Mouse (Mus musculus) thymus, postnatal 36 days (tissue): ENCODE measurements around the gene Prkd2.
A peak's percentile ranks its signal among the peaks of the same experiment; 100 is the strongest.

ENCODE experiments used
- DNase-seq, 2 experiments: peaks; one replicate each; pipeline ENCODE4 v3.0.0; 2022; ENCODE audit warnings: mixed read lengths in 2 of 2

Gene Prkd2

DNA sequence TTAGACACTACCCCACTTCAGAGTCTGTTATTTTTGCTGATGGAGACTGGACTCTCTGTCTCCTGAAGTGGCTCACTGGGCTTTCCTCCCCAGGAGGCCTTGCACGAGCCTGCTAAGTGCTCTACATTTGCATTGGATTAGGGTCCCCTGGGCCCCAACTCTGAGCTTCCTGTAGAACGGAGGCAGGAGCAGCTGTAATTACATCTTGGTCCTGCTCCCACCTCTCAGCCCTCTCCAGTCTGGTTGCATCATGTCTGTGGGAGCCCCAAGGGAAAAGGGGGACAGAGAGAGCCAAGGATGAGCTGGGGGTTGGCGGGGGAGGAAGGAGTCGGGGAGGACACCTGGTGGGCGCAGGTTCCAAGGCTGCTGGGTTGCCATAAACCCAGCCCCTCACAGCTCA lies 57.8 kb downstream of the Prkd2 start:
- DNase-seq, result no peak

DNA sequence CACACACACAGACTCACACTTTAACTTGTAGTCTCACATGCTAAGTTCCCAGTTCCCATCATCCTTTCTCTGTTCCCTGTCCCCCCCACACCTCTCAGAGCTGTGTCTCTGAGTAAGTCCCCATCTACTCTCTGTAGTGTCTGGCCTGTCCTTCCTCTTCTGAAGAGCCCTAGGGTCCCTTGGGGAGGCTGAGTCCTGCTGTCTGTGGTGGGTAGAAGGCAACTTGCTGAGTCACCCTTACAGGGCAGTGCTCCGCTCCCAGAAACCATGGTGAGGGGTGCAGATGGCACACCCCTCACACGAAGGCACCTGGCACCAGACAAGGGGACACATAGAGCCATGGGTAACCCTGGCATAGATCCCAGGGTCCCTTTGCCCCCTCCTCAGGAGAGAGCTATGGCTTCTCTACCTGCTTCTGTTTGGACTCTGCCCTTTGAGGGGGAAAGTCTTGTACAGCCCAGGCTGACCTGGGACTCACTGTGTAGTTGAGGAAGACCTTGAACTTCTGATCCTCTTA lies 60.8 kb downstream of the Prkd2 start:
- DNase-seq, result no peak

DNA sequence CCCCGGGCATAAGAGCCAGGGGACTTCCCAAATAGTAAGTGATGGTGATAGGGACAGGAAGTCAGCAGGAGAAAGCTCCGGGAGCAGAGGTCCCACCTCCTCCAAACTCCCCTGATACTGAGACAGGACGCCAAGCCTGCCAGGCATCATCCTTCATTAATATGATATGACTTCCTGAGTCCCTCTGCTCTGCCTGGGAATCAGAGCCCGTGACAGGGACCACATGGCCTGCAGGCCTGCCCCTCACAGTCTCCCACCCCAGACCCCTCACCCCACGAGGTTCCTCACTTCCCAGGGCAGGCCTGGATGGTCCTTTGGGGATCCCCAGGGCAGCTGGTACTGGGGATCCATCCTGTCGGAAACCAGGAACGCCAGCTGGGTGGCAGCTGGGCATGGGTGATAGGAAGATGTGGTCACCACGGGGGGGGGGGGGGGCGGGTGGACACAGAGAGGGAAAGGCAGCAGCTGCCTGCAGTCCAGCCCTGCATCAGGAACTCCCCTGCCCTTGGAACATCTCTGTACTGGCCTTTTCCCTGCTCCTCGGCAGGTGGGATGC lies 61.5 kb downstream of the Prkd2 start:
- no peak for DNase-seq

DNA sequence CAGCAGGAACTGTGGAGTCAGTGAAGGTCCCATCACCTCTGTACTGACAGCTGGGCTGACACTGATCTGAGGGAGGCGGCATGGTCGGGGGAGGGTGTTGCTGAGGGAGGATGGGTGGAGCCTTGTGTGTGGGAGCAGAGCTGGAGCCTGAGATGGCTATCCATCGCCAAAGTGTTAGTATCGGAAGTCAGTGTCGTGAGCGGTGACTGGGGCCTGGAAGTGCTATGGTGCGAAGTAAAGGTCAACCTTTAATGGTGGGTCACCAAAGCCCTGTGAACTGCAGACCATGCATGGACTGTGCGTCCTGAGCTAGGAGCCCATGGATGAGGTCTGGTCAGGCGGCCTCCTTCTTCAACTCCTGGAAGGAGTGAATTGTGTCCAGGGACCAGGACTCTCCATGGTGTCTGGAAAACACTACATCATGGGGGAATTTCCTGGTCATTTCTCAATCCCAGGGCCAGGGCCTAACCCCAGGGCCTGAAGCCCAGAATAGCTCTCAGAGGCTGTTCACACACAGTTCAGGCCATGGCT lies 62.9 kb downstream of the Prkd2 start:
- no peak for DNase-seq

DNA sequence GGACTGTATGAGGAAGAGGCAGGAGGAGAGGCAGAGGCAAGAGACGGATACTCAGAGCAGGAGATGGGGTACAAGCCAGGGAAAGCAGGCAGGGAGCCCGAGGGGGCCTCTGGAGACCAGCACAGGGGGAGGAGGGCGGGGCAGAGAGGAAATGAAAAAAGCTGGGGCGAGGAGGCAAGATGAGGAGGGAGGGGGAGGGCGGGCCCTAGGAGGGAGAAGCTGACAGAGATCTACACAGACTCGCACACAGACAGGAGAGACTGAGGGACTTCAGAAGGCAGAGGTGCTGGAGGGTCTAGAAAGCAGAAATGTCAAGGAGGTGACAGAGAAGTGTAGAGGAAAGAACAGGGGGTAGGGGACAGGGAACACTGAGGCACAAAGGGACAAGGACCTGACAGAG lies 63.6 kb downstream of the Prkd2 start, which contains the start of gene Ptgir:
Ptgir (plus strand) TSS at position 210 of the 400 bp plus-strand sequence.
- DNase-seq, result peak; percentile 54 to 68

DNA sequence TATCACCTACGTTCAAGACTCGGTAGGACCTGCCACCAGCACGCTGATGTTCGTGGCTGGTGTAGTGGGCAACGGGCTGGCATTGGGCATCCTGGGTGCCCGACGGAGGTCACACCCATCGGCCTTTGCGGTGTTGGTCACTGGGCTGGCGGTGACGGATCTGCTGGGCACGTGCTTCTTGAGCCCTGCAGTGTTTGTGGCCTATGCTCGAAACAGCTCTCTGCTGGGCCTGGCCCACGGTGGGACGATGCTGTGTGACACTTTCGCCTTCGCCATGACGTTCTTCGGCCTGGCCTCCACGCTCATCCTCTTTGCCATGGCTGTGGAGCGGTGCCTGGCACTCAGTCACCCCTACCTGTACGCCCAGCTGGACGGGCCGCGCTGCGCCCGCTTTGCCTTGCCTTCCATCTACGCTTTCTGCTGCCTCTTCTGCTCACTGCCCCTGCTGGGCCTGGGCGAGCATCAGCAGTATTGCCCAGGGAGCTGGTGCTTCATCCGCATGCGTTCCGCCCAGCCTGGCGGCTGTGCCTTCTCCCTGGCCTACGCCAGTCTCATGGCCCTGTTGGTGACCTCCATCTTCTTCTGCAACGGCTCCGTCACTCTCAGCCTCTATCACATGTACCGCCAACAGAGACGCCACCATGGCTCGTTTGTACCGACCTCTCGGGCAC lies 64.3 kb downstream of the Prkd2 start:
- DNase-seq, result no peak

DNA sequence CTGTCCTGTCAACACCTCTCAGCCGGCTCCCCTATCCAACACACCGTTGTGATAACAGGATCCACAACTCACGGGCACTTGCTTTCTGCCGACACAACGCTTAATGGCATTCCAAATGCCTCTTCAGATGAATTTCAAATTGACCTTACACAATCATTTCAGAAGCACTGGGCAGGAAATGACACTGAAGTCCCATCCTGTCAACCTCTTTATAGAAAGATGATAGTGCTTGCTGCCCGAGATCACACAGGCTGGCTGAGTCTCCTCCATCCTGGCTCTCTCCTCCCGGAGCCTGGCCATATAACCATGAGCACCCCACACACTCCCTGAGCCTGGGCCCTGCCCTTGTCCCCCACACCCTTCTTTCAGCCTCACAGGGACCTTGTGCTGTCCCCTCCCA lies 65.1 kb downstream of the Prkd2 start:
- DNase-seq, result no peak

DNA sequence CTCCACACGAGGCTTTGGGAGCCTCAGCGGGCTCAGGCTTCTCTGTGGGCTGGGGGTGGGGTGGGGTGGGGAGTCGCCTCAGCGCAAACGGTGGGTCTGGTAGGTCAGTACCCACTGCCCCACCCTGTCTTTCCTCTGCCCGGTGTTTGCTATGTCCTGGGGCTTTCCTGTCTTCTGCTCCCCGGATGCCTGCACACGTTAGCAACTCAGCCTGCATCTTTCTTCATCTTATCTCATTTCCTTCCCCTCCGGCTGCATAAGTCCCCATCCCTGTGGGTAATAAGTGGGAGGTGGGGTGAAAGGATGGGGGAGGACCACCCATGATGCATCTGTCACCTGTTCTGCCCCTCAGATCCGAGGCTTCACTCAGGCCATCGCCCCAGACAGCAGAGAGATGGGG lies 65.7 kb downstream of the Prkd2 start:
- DNase-seq, result no peak

DNA sequence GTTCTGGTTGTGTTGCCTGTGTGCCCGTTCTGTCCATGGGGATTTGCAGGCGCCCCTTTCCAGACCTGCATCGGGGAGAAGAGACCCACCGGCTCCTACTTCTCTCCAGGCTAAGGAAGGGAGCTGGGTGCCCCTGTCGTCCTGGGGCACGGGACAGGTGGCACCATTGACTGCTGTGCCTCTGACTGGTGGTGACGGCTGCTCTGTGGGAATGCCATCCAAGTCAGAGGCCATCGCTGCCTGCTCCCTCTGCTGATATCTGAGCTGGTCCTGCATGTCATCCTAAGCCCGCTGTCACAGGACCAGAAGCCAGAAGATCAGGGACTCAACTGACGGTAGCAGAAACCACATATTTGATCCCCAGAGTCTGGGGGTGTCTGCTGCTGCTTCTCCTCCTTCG lies 66.2 kb downstream of the Prkd2 start:
- no peak for DNase-seq

DNA sequence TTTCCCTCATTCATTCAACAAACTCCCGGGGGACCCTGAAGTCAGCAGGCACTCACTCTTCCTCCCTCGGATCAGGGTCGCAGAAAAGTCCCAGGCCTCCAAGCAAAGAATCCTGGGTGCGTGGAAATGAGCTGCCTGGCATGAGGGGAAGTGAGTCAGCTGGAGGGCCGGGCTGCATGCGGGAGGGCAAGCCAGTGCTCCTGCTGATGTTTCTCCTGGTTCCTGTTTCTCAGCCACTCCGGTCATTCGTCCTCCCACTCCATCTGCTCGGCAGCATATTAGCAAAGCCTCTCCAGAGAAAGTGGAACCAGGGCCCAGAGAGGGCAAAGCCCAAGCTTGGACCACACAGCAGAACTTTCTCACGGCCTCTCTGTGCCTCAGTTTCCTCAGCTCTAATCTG lies 67.2 kb downstream of the Prkd2 start:
- no peak for DNase-seq

DNA sequence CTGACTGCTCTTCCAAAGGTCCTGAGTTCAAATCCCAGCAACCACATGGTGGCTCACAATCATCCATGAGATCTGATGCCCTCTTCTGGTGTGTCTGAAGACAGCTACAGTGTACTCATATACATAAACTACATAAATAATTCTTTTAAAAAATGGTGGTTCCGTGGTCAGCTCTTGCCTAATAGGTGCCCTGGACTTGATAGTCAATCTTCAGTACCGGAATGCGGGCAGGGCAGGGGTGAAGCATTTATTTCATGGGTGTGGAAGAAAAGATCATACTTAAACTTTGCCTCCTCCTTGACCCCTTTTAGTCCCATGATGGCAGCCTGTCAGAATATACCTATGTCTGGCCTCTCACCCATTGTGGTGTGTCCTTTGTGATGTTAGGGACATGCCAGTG lies 69.2 kb downstream of the Prkd2 start:
- DNase-seq, result no peak

DNA sequence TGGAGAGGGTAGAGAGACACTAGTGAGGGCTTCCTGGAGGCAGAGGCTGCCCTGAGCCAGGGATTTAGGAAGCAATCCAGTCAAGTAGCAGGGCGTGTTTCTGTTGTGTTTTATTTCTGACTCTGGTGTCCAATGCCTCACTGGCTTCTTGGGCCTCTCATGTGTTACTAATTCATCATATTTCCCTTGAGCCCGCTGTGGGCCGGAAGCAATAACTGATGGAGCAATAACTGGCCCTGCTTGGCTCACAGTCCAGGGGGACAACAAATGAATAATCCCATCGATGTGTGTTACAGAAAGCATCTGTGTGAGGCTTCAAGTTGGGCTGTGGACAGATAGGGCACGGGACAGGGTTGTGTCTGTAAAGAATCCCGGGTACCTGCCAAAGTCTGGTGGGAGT lies 69.7 kb downstream of the Prkd2 start:
- no peak for DNase-seq

DNA sequence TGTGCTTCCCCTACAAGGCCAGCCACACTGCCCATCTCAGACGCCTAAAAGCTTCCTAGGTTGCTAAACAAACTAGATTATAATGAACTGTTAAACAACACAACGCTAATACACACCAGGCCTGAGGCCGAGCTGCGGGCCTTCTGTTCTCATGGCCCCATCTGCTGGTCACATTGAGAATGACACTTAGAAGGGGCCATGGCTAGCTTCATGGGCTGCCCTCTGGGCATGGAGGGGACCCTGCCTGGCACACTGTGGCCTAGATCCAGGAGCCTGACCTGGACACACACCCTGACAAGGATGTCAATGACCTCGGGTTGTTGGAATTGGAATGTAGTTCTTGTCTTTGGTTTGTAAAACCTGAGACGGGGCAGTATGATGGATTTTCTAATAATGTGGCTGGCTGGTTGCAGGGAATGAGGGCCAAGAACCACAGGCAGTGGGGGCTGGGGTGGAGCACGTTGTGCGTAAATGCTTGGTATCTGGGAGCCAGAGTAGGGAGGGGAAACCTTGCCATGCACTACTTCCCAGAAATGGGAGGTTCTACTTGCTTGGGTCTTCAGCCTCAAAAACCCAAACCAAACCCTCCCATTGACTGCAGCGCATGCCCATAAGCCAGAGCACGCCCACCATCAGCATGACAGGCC lies 71.2 kb downstream of the Prkd2 start:
- peak; percentile 64 to 69 for DNase-seq

DNA sequence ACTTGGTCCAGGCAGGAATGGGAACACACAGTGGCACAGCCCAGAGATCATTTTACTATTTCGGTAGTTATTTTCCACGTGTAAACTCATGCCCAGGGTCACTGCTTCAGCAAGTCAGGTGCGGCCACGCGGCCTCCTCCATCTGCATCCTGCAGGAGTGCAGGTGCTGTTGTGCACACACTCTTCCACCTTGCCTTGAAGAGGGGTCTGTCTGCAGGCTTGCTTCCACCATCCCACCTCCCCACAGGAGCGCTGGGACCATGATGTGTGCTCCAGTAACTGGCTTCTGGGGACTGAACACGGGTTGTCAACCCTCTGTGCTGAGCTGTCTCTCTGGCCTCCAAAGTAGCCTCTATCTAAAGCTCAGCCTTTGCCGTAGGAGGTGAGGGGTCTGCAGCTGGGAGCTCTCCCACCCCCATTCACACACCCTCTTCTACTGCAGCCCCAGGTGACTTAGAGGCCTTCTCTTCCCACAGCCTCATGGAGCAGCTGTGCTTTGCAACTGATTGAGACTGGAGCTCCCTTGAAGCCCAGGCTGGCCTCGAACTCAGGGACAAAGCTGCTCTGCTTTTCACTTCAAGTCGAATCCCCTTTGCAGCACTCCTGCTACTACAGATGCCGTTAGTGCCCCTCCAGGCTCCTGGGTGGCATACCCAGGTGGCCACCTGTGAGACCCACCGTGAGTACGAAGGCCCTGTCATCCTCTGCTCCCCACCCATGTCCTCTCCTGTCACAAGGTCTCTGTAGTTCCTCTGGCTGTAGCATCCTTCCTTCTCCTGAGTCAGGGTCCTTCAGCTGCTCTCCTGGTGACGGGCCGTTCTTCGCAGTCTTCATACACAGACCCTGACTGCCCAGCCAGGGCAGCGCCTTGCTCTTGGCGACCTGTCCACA lies 72.0 kb downstream of the Prkd2 start:
- DNase-seq, result no peak

DNA sequence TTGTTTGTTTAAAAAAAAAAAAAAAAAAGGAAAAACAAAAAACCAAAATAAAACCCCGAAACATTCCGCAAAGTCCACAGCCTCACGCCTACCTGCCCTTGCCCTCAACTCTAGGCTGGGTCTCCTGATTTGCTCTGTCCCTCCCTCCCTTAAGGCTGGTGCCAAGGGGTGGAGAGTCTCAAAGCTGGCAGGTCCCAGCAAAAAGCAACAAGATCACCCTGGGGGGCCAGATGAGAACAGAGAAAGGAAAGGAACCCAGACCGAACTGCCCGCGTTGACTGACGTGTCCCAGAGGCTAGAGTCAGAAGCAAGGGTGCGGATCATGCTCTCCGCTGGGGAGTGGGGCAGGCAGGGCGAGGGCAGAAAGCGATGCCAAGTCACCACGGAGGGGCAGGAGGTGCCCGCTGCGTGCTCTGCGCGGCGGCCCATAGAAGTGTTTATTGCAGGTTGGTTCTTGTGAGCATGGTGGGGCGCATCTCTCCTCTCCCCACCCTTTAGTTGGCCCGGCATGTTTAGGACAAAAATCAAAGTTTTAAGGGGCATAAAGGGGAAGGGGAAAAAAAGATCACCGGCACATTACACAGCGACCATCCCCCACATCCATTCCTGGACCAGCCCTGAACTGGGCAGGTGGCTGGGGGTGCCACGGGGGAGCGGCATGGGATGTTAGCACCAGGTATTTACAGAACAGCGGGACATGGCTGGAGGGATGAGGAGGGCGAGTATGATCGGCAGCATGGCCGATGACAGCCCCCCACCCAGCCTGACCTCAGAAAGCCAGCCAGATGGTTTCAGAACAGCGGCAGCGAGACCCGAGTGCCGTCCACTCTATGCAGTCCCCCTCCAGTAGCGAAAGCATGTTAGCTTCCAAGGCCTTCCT lies 73.0 kb downstream of the Prkd2 start:
- DNase-seq, result no peak

DNA sequence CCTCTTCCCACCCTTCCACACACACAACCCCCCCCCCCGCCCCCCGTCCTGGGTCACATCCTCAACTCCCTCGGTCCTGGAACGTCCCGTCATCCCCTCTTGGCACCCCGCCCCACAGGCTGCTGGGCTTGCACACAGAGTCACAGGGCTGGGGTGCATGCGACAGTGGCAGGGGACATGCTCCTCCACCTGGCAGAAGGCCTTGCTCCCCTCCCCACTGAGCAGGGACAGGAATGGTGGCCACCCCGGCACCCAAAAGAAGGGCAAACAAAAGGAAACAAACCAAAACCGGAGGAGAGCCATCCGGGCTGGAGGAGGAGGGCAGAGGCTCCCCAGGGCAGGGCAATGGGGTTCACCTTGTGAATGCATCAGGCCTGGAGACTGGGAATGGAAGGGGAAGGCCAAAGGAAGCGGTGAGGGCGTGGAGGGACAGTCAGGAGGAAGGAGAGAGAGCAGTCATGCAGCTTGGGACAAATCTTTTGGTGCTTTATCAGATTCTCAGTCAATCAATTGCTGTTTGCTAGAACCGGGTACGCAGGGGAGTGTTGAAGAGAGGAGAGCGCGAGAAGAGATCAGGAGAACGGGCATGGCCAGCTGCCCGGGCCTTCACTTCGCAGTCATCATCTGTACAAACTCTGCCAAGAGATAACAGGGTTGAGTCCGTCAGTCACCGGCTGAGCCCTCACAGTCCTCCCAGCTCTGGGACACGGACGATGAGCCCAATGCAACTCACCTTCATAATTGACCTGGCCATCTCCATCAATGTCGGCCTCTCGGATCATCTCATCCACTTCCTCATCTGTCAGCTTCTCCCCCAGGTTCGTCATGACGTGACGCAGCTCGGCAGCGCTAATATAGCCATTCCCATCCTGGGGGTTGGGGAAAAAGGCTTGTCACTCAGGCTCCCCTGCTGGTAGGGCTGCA lies 73.9 kb downstream of the Prkd2 start:
- DNase-seq, result no peak

DNA sequence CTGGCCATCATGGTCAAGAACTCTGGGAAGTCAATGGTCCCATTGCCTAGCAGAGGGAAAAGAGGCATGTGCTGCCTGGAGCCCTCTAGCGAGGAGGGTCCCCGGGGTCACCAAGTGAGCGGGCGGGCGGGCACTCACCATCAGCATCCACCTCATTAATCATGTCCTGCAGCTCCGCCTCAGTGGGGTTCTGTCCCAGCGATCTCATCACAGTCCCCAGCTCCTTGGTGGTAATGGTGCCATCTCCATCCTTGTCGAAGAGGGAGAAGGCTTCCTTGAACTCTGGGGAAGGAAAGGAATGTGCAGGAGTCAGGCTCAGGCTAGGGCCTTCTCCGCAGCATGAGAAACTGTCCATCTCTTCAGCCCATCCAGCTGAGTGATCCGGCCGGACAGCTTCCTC lies 74.7 kb downstream of the Prkd2 start:
- no peak for DNase-seq

DNA sequence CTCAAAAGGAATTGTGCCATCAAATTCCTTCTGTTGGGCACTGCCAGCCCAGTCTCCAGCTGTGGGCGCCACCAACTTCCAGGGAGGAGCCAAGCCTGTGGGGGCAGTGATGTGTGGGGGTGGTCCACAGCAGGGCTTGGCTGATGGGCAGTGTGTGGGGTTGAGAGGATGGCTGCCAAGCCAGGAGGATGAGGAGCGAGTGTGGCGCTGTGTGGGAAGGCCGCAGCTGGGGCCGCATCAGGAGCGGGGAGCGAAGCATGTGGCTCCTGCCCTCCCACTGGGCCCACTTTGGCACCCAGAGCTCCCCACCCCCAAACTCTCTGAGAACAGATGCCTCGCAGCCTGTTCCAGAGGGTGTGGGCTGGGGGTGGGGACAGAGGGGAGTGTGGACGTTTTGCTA lies 75.3 kb downstream of the Prkd2 start:
- no peak for DNase-seq

DNA sequence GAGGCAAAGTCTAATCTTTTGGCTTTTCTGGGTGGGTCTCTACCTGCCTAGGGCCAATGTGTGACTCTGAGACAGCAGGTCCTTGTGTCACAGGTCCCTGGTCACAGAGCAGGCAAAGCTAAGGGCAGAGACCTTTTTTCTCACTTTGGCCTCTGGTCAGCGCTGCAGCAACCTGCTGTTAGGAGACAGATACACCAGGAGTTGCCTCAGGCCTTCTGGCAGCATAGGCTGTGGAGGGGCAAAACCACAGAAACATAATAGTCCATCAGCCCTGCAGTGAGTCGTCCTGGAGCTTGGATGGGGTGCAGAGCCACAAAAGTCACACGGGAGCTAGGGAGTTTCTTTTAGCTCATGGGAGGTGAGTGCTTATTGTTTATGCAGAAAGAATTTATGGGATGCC lies 76.0 kb downstream of the Prkd2 start:
- DNase-seq, result no peak

DNA sequence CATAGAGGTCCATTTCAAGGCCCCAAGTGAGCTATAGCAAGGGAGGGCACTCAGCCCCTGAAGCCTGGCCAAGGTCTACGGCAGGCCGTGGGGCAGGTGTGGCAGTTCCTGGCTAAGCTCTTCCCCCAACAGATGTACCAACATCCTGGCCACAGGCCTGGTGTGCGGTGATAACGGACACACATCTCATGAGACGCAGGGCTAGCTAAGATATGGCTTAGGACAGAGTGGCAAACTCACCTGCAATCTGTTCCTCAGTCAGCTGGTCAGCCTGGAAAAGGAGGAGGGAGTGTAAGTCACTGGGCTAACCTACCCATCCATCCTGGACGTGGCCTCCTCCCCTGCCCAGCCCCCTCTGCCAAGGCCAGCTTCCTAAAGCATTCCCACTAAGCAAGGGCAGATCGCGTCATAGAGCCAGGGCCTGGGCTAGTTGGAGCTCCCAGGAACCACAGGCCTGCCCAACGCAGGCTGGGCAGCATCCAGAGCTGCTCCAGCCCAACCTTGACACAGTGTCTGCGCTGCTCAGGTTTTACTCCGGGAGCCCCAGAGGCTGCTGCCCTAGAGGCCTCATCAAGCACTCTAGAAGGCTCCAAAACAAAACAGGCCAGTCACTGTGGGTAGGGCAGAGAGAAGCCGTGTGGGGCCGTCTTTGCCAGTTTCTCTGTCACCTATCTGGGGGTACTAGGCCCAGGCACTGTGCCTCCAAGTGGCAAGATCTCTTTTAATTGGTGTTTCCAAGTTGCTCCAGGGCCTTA lies 76.9 kb downstream of the Prkd2 start:
- DNase-seq, result no peak
